Mouse (Mus musculus): Measurements from ENCODE around the gene Sp7. TPM values are rescaled to one million over a fixed set of nuclear protein-coding genes. Genes with fewer than 3 reads are reported as not detected.
A peak's percentile ranks its signal among the peaks of the same experiment; 100 is the strongest.
"Not testable (repeated sequence)": the region's sequence is repeated elsewhere in the genome, so short reads cannot be mapped to it uniquely, and the experiment has no call there.

Sp7 gene
- polyA plus RNA-seq, 1 experiment from 2014 or later: 1.8 TPM

DNA sequence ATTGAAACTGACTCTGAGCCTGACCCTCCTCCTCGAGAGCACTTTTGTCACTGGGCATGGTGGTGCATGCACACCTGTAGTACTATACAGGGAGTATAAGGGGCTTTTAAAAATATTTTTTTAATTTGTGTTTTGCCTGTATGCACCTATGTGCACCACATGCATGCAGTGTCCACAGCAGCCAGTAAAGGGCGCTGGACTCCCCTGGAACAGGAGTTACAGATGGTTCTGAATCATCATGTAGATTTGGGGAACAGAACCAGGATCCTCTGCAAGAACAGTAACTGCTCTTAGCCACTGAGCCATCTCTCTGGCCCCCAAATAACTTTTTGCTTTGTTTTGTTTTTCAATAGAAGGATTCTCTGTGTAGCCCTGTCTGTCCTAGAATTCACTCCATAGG, 14.8 kb downstream of the Sp7 start:
- Histone ChIP-seq H3K36me3 (peaks cover 14% of the 10 kb centered on the region), H3K27ac (no peak overlapping the region), H3K4me3 (no peak overlapping the region), H3K27me3 (ENCODE audit: low read depth, poor library complexity, severe bottlenecking) (peaks cover 5% of the 10 kb centered on the region), H3K9me3 (replicated peaks) (no peaks in the 10 kb centered on the region), H3K4me1 (peaks cover 38% of the 10 kb centered on the region)
- no peak for DNase-seq (ENCODE audit: low spot score)
- 68% methylated on average over 2 of the region's 2 CpGs for WGBS

DNA sequence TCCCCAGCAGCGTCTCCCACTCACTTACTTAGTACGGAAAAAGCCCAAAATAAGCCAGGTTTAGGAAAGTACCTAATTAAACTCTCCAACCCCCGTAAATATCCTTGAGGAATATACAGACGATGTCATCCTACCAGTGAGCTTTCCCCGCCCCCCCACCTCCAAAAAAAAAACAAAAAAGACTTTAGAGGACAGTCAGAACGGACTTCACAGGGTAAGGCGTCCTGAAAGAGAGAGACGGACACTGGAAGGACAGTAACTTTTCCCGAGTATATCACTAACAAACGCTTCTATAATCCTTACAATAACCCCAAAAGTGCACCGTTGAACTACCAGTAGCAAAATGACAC, 16.1 kb downstream of the Sp7 start:
- no peaks in the 10 kb centered on the region for H3K9me3 ChIP-seq (replicated peaks)
- 9% methylated on average over 11 of the region's 11 CpGs for WGBS
- peaks cover 26% of the 10 kb centered on the region for H3K36me3 ChIP-seq
- H3K4me1 ChIP-seq: peaks cover 25% of the 10 kb centered on the region
- no peaks in the 10 kb centered on the region for H3K27me3 ChIP-seq (ENCODE audit: low read depth, poor library complexity, severe bottlenecking)
- DNase-seq (ENCODE audit: low spot score): no peak
- H3K27ac ChIP-seq: peak overlapping the region; percentile 89
- H3K4me3 ChIP-seq: peak overlapping the region; percentile 72

DNA sequence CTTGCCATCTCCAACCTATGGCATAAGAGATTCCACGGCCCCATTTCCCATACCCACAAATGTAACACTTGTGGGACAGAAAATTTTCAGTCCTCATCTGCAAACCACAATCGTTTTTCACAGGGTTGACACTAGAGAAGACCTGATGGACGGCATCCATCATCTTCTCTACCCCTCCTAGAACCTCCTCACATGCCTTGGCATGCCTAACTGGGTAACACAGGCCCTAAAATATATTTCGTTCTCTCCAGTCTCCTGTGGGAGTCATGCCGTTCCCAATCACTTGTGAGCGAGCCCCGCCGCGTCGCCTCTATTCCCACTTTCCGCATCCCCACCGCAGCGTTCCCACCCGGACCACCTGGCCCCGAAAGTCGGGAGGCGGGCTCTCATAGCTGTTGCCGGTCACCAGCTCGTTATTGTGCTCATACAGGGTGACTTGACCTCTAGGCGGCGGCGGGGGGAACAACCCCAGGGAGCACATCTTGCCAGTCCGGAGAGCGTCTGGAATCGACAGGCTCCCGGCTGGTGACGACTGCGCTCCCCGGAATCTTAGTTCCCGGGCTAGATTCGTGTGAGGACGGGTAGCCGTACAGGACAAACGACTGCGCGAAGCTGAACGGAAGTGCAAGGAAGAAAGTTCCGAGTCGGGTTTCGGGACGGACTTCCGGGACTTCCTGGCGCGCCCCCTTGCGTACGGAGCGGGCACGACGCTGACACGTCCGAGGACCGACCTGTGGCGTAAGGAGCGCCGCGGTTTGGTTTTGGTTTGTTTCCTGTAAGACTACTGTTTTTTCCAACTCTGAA, 16.6 kb downstream of the Sp7 start, which contains the start of gene Aaas:
Gene Aaas, minus strand, starts transcription at position 634 of the 804 bp plus-strand sequence.
- peak within 1 kb of the TSS; percentile 89 for H3K27ac ChIP-seq
- no peaks in the 10 kb centered on the region for H3K9me3 ChIP-seq (replicated peaks)
- no peaks in the 10 kb centered on the region for H3K27me3 ChIP-seq (ENCODE audit: low read depth, poor library complexity, severe bottlenecking)
- DNase-seq (ENCODE audit: low spot score): peak; percentile 99
- H3K36me3 ChIP-seq: peaks cover 32% of the 10 kb centered on the region
- H3K4me3 ChIP-seq: peak within 1 kb of the TSS; percentile 72
- H3K4me1 ChIP-seq: peaks cover 19% of the 10 kb centered on the region
- WGBS: under 1% methylated on average over 56 of the region's 56 CpGs

DNA sequence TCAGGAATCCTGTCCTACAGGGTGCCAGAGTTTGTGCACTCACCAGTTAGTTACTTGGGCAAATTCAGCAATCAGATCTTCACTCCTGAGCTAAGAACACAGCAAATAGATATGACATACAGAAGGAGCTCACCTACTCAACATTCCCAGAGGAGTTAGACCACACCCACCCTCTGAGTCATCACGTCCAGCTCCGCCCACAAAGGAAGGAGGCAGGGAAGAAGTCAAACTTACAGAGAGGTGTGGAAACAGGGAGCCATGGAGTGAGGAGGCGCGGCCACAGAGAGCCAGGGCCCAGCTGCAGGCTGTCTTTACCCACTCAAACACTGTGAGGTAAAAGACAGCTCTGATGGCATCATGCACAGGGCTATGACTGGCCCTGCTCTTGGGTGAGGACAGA, 20.5 kb downstream of the Sp7 start:
- Histone ChIP-seq H3K4me1 (peaks cover 10% of the 10 kb centered on the region), H3K36me3 (peaks cover 69% of the 10 kb centered on the region), H3K4me3 (no peak overlapping the region), H3K9me3 (replicated peaks) (no peaks in the 10 kb centered on the region), H3K27me3 (ENCODE audit: low read depth, poor library complexity, severe bottlenecking) (no peaks in the 10 kb centered on the region), H3K27ac (no peak overlapping the region)
- DNase-seq (ENCODE audit: low spot score): no peak
- 71% methylated on average over 4 of the region's 4 CpGs for WGBS

DNA sequence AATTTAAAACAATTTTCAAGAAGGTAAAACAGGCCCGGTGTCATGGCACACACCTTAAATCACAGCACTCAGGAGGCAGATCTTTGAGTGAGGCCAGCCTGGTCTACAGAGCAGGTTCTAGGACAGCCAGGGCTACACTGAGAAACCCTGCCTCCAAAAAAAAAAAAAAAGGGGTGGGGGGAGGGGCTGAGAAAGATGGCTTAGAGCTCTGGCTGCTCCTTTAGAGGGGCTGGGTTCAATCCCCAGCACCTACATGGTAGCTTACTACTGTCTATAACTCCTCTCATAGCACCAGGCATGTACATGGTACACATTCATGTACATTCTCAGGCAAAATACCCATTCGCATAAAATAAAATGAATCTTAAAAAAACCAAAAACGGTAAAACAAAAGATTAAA, 22.5 kb downstream of the Sp7 start:
- Histone ChIP-seq H3K27me3 (ENCODE audit: low read depth, poor library complexity, severe bottlenecking) (no peaks in the 10 kb centered on the region), H3K27ac (no peak overlapping the region), H3K4me3 (no peak overlapping the region), H3K9me3 (replicated peaks) (no peaks in the 10 kb centered on the region), H3K36me3 (peaks cover 82% of the 10 kb centered on the region), H3K4me1 (peaks cover under 1% of the 10 kb centered on the region)
- 98% methylated on average over 3 of the region's 3 CpGs for WGBS
- no peak for DNase-seq (ENCODE audit: low spot score)

DNA sequence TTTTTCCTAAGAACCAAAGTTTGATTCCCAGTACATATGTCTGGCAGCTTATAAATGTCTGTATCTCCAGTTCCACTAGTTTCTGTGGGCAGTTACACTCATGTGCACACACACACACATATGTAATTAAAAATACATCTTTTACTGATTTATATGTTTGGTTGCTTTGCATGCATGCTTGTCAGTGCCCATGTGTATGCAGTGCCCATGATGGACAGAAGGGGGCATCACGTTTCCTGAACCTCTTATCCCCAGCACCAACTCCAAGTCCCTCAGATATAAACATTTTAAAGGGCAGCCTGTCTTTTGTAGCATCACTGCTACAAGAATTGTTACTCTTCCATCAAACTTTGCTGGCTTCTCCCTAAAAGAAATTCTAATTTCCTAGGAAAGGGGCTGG, 25.4 kb downstream of the Sp7 start:
- Histone ChIP-seq H3K27me3 (ENCODE audit: low read depth, poor library complexity, severe bottlenecking) (no peaks in the 10 kb centered on the region), H3K4me3 (no peak overlapping the region), H3K9me3 (replicated peaks) (no peaks in the 10 kb centered on the region), H3K27ac (no peak overlapping the region), H3K4me1 (no peaks in the 10 kb centered on the region), H3K36me3 (peaks cover 91% of the 10 kb centered on the region)
- WGBS: 15% methylated on average over 1 of the region's 1 CpGs
- DNase-seq (ENCODE audit: low spot score): peak; percentile 50

DNA sequence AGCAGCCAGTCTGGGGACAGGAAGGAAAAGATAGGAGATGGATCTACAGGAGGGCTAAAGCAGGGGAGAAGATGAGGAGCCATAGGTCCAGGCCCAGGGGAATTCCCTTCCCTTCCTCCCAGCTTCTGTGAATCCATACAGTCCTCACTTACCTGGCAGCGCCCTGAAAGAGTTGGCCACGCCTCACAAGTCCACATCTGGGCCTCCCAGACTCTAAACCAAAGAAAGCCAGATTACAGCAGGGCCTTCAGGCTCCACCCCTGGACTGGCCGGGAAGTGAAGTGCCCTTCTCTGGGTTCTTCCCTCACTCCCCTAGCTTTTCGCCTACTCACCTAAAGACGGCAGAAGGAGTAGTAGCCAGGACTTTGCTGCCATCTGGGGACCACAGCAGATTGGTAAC, 27.4 kb downstream of the Sp7 start:
- Histone ChIP-seq H3K27ac (no peak overlapping the region), H3K4me3 (no peak overlapping the region), H3K9me3 (replicated peaks) (no peaks in the 10 kb centered on the region), H3K27me3 (ENCODE audit: low read depth, poor library complexity, severe bottlenecking) (no peaks in the 10 kb centered on the region), H3K36me3 (peaks cover 91% of the 10 kb centered on the region), H3K4me1 (no peaks in the 10 kb centered on the region)
- no peak for DNase-seq (ENCODE audit: low spot score)
- 72% methylated on average over 5 of the region's 5 CpGs for WGBS

DNA sequence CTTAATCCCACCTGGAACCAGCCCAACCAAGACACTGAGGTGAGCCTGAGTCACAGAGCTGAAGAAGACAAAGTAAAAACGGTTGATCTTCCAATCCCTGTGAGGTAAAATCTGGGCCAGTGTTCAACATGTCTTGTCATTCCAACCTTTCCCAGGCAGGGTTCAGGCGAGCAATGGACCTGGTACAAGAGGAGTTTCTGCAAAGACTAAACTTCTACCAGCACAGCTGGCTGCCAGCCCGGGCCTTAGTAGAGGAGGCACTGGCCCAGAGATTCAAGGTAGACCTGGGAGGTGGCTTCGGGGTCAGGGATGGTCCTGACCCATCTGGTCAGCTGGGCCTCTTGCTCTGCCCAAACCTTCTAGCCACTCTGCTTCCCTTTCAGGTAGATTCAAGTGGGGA, 30.0 kb downstream of the Sp7 start:
- WGBS: 95% methylated on average over 4 of the region's 4 CpGs
- Histone ChIP-seq H3K4me1 (peaks cover 13% of the 10 kb centered on the region), H3K9me3 (replicated peaks) (no peaks in the 10 kb centered on the region), H3K27me3 (ENCODE audit: low read depth, poor library complexity, severe bottlenecking) (no peaks in the 10 kb centered on the region), H3K36me3 (peaks cover 90% of the 10 kb centered on the region), H3K4me3 (no peak overlapping the region), H3K27ac (no peak overlapping the region)
- DNase-seq (ENCODE audit: low spot score): no peak

DNA sequence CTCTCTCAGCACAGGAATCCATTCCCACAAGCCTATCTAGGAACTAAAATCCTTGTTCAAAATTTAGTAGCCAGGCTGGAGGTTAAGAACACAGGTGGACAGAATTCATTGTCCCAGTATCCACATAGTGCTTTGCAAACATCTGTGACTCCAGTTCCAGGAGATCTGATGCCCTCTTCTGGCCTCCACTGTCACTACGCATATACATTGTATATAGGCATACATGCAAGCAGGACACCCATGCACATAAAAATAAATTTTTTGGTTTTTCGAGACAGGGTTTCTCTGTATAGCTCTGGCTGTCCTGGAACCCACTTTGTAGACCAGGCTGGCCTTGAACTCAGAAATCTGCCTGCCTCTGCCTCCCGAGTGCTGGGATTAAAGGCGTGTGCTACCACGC, 31.1 kb downstream of the Sp7 start:
- H3K27me3 ChIP-seq (ENCODE audit: low read depth, poor library complexity, severe bottlenecking); H3K9me3 ChIP-seq (replicated peaks); DNase-seq (ENCODE audit: low spot score); H3K4me3 ChIP-seq; H3K27ac ChIP-seq: not testable (repeated sequence)
- peaks cover 19% of the 10 kb centered on the region for H3K4me1 ChIP-seq
- H3K36me3 ChIP-seq: peaks cover 89% of the 10 kb centered on the region
- WGBS: 89% methylated on average over 5 of the region's 5 CpGs

DNA sequence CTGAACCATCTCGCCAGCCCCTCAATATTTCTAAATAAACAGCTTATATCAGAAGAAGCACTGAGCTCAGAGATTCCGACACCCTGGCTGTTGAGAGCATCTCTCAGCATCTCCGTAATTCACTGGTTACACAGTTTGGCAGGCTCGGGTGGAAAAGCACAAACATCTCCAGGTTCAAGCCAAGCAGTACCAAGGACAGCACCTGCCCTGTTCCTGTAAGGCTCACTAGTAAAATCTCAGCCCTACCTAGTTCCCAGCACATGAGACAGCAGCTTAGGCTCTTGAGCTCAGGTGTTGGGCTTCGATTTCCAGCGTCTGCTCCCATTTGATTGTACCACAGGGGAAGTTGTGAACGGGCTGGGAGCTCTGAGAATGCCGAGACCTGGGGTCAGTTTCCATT, 31.7 kb downstream of the Sp7 start:
- H3K27ac ChIP-seq: no peak overlapping the region
- WGBS: 86% methylated on average over 8 of the region's 8 CpGs

DNA sequence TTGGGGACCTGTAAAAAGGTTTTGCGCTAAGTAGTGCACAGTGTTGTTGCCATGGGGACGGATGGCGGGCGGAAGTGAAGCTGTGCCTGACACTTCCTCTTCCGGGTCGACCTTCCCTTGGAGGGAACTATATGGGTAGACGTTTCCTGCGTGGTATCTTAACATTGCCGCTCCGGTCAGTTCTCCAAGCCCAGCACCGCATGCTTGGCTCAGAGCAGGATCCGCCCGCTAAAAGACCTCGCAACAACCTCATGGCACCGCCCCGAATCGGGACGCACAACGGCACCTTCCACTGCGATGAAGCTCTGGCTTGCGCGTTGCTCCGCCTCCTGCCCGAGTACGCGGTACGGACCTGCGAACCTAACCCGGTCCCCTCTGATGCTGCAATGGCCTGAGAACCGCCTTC, 35.4 kb downstream of the Sp7 start, which contains the start of gene Myg1:
Gene Myg1, plus strand, starts transcription at position 100 of the 406 bp plus-strand sequence.
- peak within 1 kb of the TSS; percentile 83 for H3K27ac ChIP-seq
- peak within 1 kb of the TSS; percentile 77 for H3K4me3 ChIP-seq
- peak; percentile 89 for DNase-seq (ENCODE audit: low spot score)
- peaks cover 27% of the 10 kb centered on the region for H3K4me1 ChIP-seq
- peaks cover 82% of the 10 kb centered on the region for H3K36me3 ChIP-seq
- under 1% methylated on average over 30 of the region's 30 CpGs for WGBS
- no peaks in the 10 kb centered on the region for H3K27me3 ChIP-seq (ENCODE audit: low read depth, poor library complexity, severe bottlenecking)
- no peaks in the 10 kb centered on the region for H3K9me3 ChIP-seq (replicated peaks)

More for the DNA sequence above, 31.7 kb downstream of the Sp7 start:
- no peaks in the 10 kb centered on the region for H3K9me3 ChIP-seq (replicated peaks)
- DNase-seq (ENCODE audit: low spot score): no peak
- peaks cover 92% of the 10 kb centered on the region for H3K36me3 ChIP-seq
- H3K4me1 ChIP-seq: peaks cover 19% of the 10 kb centered on the region
- H3K27me3 ChIP-seq (ENCODE audit: low read depth, poor library complexity, severe bottlenecking): no peaks in the 10 kb centered on the region
- H3K4me3 ChIP-seq: no peak overlapping the region

DNA sequence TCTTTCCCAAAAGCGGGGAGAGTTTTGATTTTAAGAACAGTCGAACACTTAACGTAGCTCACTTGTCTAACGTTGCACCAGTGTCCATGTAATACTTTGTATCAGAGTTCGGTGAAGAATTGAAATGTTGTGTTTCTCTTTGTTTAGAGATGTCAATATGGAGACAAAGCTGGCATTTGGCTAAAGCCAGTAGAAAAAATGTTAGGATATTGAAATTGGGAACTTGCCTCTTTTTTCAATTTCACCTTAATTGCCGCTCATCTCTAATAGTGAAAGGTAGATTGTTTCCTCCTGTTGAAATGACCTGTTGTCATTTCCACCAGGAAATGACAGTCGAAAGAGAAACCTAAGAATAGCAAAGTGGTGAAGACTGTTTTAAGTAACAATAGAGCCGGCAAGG, 40.1 kb downstream of the Sp7 start:
- 69% methylated on average over 8 of the region's 8 CpGs for WGBS
- Histone ChIP-seq H3K4me3 (peak overlapping the region; percentile 70), H3K4me1 (peaks cover 18% of the 10 kb centered on the region), H3K27me3 (ENCODE audit: low read depth, poor library complexity, severe bottlenecking) (no peaks in the 10 kb centered on the region), H3K27ac (peak overlapping the region; percentile 87), H3K36me3 (peaks cover 68% of the 10 kb centered on the region), H3K9me3 (replicated peaks) (no peaks in the 10 kb centered on the region)
- DNase-seq (ENCODE audit: low spot score): no peak

DNA sequence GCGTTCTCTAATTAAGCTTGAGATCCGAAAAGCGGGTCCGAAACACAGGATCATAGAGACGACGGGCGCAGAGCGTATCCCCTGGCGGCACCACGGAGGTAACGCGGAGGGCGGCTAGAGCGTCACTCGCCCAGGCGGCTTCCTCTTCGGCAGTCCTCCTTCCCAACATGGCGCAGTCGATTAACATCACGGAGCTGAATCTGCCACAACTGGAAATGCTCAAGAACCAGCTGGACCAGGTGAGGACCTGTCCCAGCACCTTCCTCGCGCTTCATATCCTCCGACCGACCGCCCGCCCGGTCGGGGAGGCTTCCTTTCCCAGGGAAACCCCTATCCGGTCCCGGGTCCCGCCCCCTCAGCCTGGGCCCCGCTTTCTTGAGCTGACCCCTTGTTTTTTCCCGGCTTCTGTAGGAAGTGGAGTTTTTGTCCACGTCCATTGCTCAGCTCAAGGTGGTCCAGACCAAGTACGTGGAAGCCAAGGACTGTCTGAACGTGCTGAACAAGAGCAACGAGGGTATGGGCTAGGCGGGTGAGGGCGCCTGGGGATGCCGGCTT, 40.9 kb downstream of the Sp7 start, which contains the start of gene Pfdn5:
Gene Pfdn5, plus strand, starts transcription at position 95 of the 555 bp plus-strand sequence.
- H3K4me1 ChIP-seq: peaks cover 13% of the 10 kb centered on the region
- peak within 1 kb of the TSS; percentile 87 for H3K27ac ChIP-seq
- H3K36me3 ChIP-seq: peaks cover 72% of the 10 kb centered on the region
- no peaks in the 10 kb centered on the region for H3K27me3 ChIP-seq (ENCODE audit: low read depth, poor library complexity, severe bottlenecking)
- WGBS: under 1% methylated on average over 40 of the region's 40 CpGs
- peak within 1 kb of the TSS; percentile 70 for H3K4me3 ChIP-seq
- H3K9me3 ChIP-seq (replicated peaks): no peaks in the 10 kb centered on the region
- peak; percentile 86 for DNase-seq (ENCODE audit: low spot score)

All from limb, embryonic 10.5 days (tissue).